Mouse (Mus musculus): ENCODE results near the gene Ank3.

DNA sequence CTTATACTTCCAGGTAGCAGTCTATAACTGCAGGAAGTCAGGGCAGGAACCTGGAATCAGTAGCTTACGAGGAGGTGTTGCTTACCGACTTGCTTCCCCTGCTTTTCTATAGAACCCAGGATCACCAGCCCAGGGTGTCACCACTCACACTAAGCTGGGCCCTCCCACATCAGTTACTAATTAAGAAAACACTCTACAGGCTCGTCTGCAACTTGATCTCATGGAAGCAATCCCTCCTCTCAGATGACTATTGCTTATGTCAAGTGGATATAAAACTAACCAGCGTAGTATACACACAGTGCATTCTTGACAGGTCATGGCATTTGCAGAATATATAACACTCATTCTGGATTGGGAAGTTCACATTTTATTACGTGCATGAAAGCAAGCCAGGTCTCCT is 613.2 kb downstream of the Ank3 start:
- no peak for TF ChIP-seq CTCF (IDR thresholded peaks at IDR 0.05)
- TF ChIP-seq EP300 (IDR thresholded peaks at IDR 0.05), result no peak

Data from lung, postnatal 0 days (tissue).